Mouse (Mus musculus): Measurements from ENCODE around the gene Rangrf. TPM values are rescaled to one million over a fixed set of nuclear protein-coding genes. Genes with fewer than 3 reads are reported as not detected.

Gene Rangrf
- total and polyA plus RNA-seq, 3 experiments: 8.1 to 21.8 (median 16.2) TPM

- peaks cover 36% of the 10 kb centered on the region for H3K27me3 ChIP-seq (ENCODE audit: insufficient read depth, low read length)
- TF ChIP-seq GATA2 (IDR thresholded peaks at IDR 0.05; ENCODE audit: borderline replicate concordance, low read depth, low read length): no peak
- no peak for TF ChIP-seq TAL1 (conservative IDR thresholded peaks at IDR 0.05; ENCODE audit: low read depth, low read length)
- no peak for TF ChIP-seq GATA1 (IDR thresholded peaks at IDR 0.05; ENCODE audit: borderline replicate concordance, low read length)
- TF ChIP-seq CTCF (IDR thresholded peaks at IDR 0.05; ENCODE audit: low read depth, low read length): no peak
- no peak for TF ChIP-seq POLR2AphosphoS5 (IDR thresholded peaks at IDR 0.05; ENCODE audit: insufficient replicate concordance, low read depth, low read length)
- DNase-seq (ENCODE audit: low spot score): no peak
- H3K9me3 ChIP-seq (replicated peaks): no peaks in the 10 kb centered on the region
- no peak within 1 kb of the TSS for H3K4me3 ChIP-seq (ENCODE audit: low read depth, low read length)
- ATAC-seq (ENCODE audit: extremely low read depth, insufficient number of reproducible peaks, low FRiP score, poor library complexity, severe bottlenecking): no peak
- peaks cover 12% of the 10 kb centered on the region for H3K4me1 ChIP-seq (ENCODE audit: insufficient read depth, low read depth, low read length)
- H3K36me3 ChIP-seq (replicated peaks): no peaks in the 10 kb centered on the region
Observed at GRCm38 (mm10) chr11:68926981-68927380, 48.0 kb downstream of the Rangrf start, which contains the start of gene Odf4. Gene Odf4, minus strand, starts transcription at chr11:68927081.

- H3K4me3 ChIP-seq (ENCODE audit: low read depth, low read length): no peak overlapping the region
- TF ChIP-seq GATA2 (IDR thresholded peaks at IDR 0.05; ENCODE audit: borderline replicate concordance, low read depth, low read length) (no peak), CTCF (IDR thresholded peaks at IDR 0.05; ENCODE audit: low read depth, low read length) (no peak), TAL1 (conservative IDR thresholded peaks at IDR 0.05; ENCODE audit: low read depth, low read length) (no peak), GATA1 (IDR thresholded peaks at IDR 0.05; ENCODE audit: borderline replicate concordance, low read length) (no peak), POLR2AphosphoS5 (IDR thresholded peaks at IDR 0.05; ENCODE audit: insufficient replicate concordance, low read depth, low read length) (no peak)
- no peaks in the 10 kb centered on the region for H3K9me3 ChIP-seq (replicated peaks)
- DNase-seq (ENCODE audit: low spot score) (no peak), ATAC-seq (ENCODE audit: extremely low read depth, insufficient number of reproducible peaks, low FRiP score, poor library complexity, severe bottlenecking) (no peak)
- peaks cover 32% of the 10 kb centered on the region for H3K27me3 ChIP-seq (ENCODE audit: insufficient read depth, low read length)
- H3K36me3 ChIP-seq (replicated peaks): no peaks in the 10 kb centered on the region
- H3K4me1 ChIP-seq (ENCODE audit: insufficient read depth, low read depth, low read length): peaks cover 12% of the 10 kb centered on the region
Observed at GRCm38 (mm10) chr11:68924749-68925148, 50.2 kb downstream of the Rangrf start.

DNA sequence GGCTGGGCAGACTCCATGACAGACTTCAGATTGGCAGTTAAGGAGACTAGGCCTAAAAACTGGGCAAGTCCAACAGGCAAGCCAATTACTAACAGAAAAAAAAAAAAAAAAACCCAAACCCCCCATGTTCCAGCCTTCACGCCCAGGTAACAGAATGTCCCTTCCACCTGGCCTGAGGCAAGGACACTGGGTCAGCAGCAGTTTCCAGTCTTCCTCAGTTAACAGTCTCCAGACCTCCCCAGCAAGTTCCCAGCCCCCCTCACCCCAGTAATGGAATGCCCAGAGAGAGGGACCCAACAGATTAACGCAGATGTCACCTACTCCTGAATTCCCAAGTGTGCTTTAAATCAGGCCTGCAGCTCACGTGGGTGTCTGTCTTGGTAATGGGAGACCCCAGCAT, 51.8 kb downstream of the Rangrf start:
- no peak for DNase-seq (ENCODE audit: low spot score)
- Histone ChIP-seq H3K4me1 (ENCODE audit: insufficient read depth, low read depth, low read length) (peaks cover 12% of the 10 kb centered on the region), H3K4me3 (ENCODE audit: low read depth, low read length) (no peak overlapping the region), H3K36me3 (replicated peaks) (no peaks in the 10 kb centered on the region), H3K27me3 (ENCODE audit: insufficient read depth, low read length) (peaks cover 35% of the 10 kb centered on the region), H3K9me3 (replicated peaks) (no peaks in the 10 kb centered on the region)
- ATAC-seq (ENCODE audit: extremely low read depth, insufficient number of reproducible peaks, low FRiP score, poor library complexity, severe bottlenecking): no peak
- TF ChIP-seq TAL1 (conservative IDR thresholded peaks at IDR 0.05; ENCODE audit: low read depth, low read length): no peak

Other genes with a start within 250 kb of the Rangrf start
- 39.4 and 48.7 TPM in 2 replicates for gene Ndel1, start 103.3 kb downstream of the Rangrf start, total RNA-seq (2014; fragmentation: Nextera tagmentation)
- 52.3 and 64.3 TPM in 2 replicates for gene Ndel1, start 103.3 kb downstream of the Rangrf start, total RNA-seq (2017)
- gene Ndel1, start 103.3 kb downstream of the Rangrf start, polyA plus RNA-seq (2012): 26.2 and 40.3 TPM in 2 replicates
- not detected in 2 replicates for gene Rnf222, start 86.6 kb downstream of the Rangrf start, total RNA-seq (2014; fragmentation: Nextera tagmentation)
- gene Rnf222, start 86.6 kb downstream of the Rangrf start, total RNA-seq (2017): 0.06 and 0.11 TPM in 2 replicates
- gene Rnf222, start 86.6 kb downstream of the Rangrf start, polyA plus RNA-seq (2012): not detected in 2 replicates
- gene Rpl26, start 73.6 kb downstream of the Rangrf start, total RNA-seq (2014; fragmentation: Nextera tagmentation): 1,627 and 1,719 TPM in 2 replicates
- gene Rpl26, start 73.6 kb downstream of the Rangrf start, total RNA-seq (2017): 4,471 and 4,820 TPM in 2 replicates
- 273 and 318 TPM in 2 replicates for gene Rpl26, start 73.6 kb downstream of the Rangrf start, polyA plus RNA-seq (2012)
- not detected in 2 replicates for gene Odf4, start 48.1 kb downstream of the Rangrf start, total RNA-seq (2014; fragmentation: Nextera tagmentation)
- gene Odf4, start 48.1 kb downstream of the Rangrf start, total RNA-seq (2017): not detected in 2 replicates
- not detected in 2 replicates for gene Odf4, start 48.1 kb downstream of the Rangrf start, polyA plus RNA-seq (2012)
- not detected in 2 replicates for gene Arhgef15, start 17.7 kb downstream of the Rangrf start, total RNA-seq (2014; fragmentation: Nextera tagmentation)
- 0.12 and 0.22 TPM in 2 replicates for gene Arhgef15, start 17.7 kb downstream of the Rangrf start, total RNA-seq (2017)
- gene Arhgef15, start 17.7 kb downstream of the Rangrf start, polyA plus RNA-seq (2012): not detected in 2 replicates
- 5.2 and 5.8 TPM in 2 replicates for gene Slc25a35, start 7.1 kb downstream of the Rangrf start, total RNA-seq (2014; fragmentation: Nextera tagmentation)
- gene Slc25a35, start 7.1 kb downstream of the Rangrf start, total RNA-seq (2017): 0.93 and 1.1 TPM in 2 replicates
- gene Slc25a35, start 7.1 kb downstream of the Rangrf start, polyA plus RNA-seq (2012): 1.2 and 1.3 TPM in 2 replicates
- gene Pfas, start 33.3 kb upstream of the Rangrf start, total RNA-seq (2014; fragmentation: Nextera tagmentation): 83.4 and 107 TPM in 2 replicates
- gene Pfas, start 33.3 kb upstream of the Rangrf start, total RNA-seq (2017): 34.4 and 36.2 TPM in 2 replicates
- 41.3 and 62.8 TPM in 2 replicates for gene Pfas, start 33.3 kb upstream of the Rangrf start, polyA plus RNA-seq (2012)
- gene Ctc1, start 40.7 kb upstream of the Rangrf start, total RNA-seq (2014; fragmentation: Nextera tagmentation): 83.8 and 96.5 TPM in 2 replicates
- 15.2 and 19.9 TPM in 2 replicates for gene Ctc1, start 40.7 kb upstream of the Rangrf start, total RNA-seq (2017)
- gene Ctc1, start 40.7 kb upstream of the Rangrf start, polyA plus RNA-seq (2012): 73.4 and 104 TPM in 2 replicates
- gene Aurkb, start 70.5 kb upstream of the Rangrf start, total RNA-seq (2014; fragmentation: Nextera tagmentation): 176 and 241 TPM in 2 replicates
- 117 and 133 TPM in 2 replicates for gene Aurkb, start 70.5 kb upstream of the Rangrf start, total RNA-seq (2017)
- gene Aurkb, start 70.5 kb upstream of the Rangrf start, polyA plus RNA-seq (2012): 296 TPM in 2 replicates
- gene Borcs6, start 84.5 kb upstream of the Rangrf start, total RNA-seq (2014; fragmentation: Nextera tagmentation): 5.3 and 6.4 TPM in 2 replicates
- 6.1 and 8.2 TPM in 2 replicates for gene Borcs6, start 84.5 kb upstream of the Rangrf start, total RNA-seq (2017)
- 25.9 and 37.4 TPM in 2 replicates for gene Borcs6, start 84.5 kb upstream of the Rangrf start, polyA plus RNA-seq (2012)
- gene Tmem107, start 95.6 kb upstream of the Rangrf start, total RNA-seq (2014; fragmentation: Nextera tagmentation): 28.3 and 38.2 TPM in 2 replicates
- 17.2 and 34.2 TPM in 2 replicates for gene Tmem107, start 95.6 kb upstream of the Rangrf start, total RNA-seq (2017)
- gene Tmem107, start 95.6 kb upstream of the Rangrf start, polyA plus RNA-seq (2012): 70.8 and 77.9 TPM in 2 replicates
- gene Vamp2, start 113.3 kb upstream of the Rangrf start, total RNA-seq (2014; fragmentation: Nextera tagmentation): 98.4 and 104 TPM in 2 replicates
- gene Vamp2, start 113.3 kb upstream of the Rangrf start, total RNA-seq (2017): 4.4 and 5.8 TPM in 2 replicates
- 31.8 and 32.8 TPM in 2 replicates for gene Vamp2, start 113.3 kb upstream of the Rangrf start, polyA plus RNA-seq (2012)
- 55.2 and 55.5 TPM in 2 replicates for gene Per1, start 120.0 kb upstream of the Rangrf start, total RNA-seq (2014; fragmentation: Nextera tagmentation)
- gene Per1, start 120.0 kb upstream of the Rangrf start, total RNA-seq (2017): 8.9 TPM in 2 replicates
- 40.6 TPM in 2 replicates for gene Per1, start 120.0 kb upstream of the Rangrf start, polyA plus RNA-seq (2012)
- 0.53 TPM in 1 of 2 replicates, not detected in the other for gene Hes7, start 145.2 kb upstream of the Rangrf start, total RNA-seq (2014; fragmentation: Nextera tagmentation)
- gene Hes7, start 145.2 kb upstream of the Rangrf start, total RNA-seq (2017): 0.22 TPM in 1 of 2 replicates, not detected in the other
- gene Hes7, start 145.2 kb upstream of the Rangrf start, polyA plus RNA-seq (2012): 1.2 and 2.0 TPM in 2 replicates
- 1.4 TPM in 2 replicates for gene 9130213A22Rik, start 147.4 kb upstream of the Rangrf start, total RNA-seq (2014; fragmentation: Nextera tagmentation)
- 0.17 and 0.82 TPM in 2 replicates for gene 9130213A22Rik, start 147.4 kb upstream of the Rangrf start, total RNA-seq (2017)
- 0.10 and 0.25 TPM in 2 replicates for gene 9130213A22Rik, start 147.4 kb upstream of the Rangrf start, polyA plus RNA-seq (2012)
- 1.3 TPM in 1 of 2 replicates, not detected in the other for gene Aloxe3, start 150.7 kb upstream of the Rangrf start, total RNA-seq (2014; fragmentation: Nextera tagmentation)
- 0.16 TPM in 1 of 2 replicates, not detected in the other for gene Aloxe3, start 150.7 kb upstream of the Rangrf start, total RNA-seq (2017)
- 0.01 TPM in 1 of 2 replicates, not detected in the other for gene Aloxe3, start 150.7 kb upstream of the Rangrf start, polyA plus RNA-seq (2012)
- gene Alox12b, start 181.8 kb upstream of the Rangrf start, total RNA-seq (2014; fragmentation: Nextera tagmentation): not detected in 2 replicates
- not detected in 2 replicates for gene Alox12b, start 181.8 kb upstream of the Rangrf start, total RNA-seq (2017)
- gene Alox12b, start 181.8 kb upstream of the Rangrf start, polyA plus RNA-seq (2012): not detected in 2 replicates
- not detected in 2 replicates for gene Alox8, start 222.7 kb upstream of the Rangrf start, total RNA-seq (2014; fragmentation: Nextera tagmentation)
- gene Alox8, start 222.7 kb upstream of the Rangrf start, total RNA-seq (2017): 0.06 and 0.49 TPM in 2 replicates
- gene Alox8, start 222.7 kb upstream of the Rangrf start, polyA plus RNA-seq (2012): not detected in 2 replicates

All from G1E (cell line).